Mouse (Mus musculus) forebrain, embryonic 12.5 days (tissue): ENCODE measurements at regions not wholly inside any gene's neighbourhood (a gene's known extent, or its start where the extent isn't known, plus 50 kb on each side); places are given as distances from the start of the nearest gene placed in this dataset.
A peak's percentile ranks its signal among the peaks of the same experiment; 100 is the strongest.

ENCODE experiments used
- ATAC-seq: fragments of 200-750 bp; cut with Nextera tagmentation; 2 replicates; pipeline ENCODE4 v1.8.0; 2017; ENCODE audit warnings: moderate TSS enrichment; ENCODE audit not compliant: low FRiP score
- H3K27ac ChIP-seq: fragments of 300-500 bp; sonication (generic); 2 replicates; pipeline ENCODE4 v1.5.1; 2016; ENCODE audit warnings: mild to moderate bottlenecking
- H3K27me3 ChIP-seq: fragments of 300-500 bp; sonication (generic); 2 replicates; pipeline ENCODE4 v1.6.1; 2016; ENCODE audit warnings: mild to moderate bottlenecking
- H3K36me3 ChIP-seq: fragments of 300-500 bp; sonication (generic); replicated peaks from 2 replicates; pipeline ENCODE4 v1.6.1; 2016; ENCODE audit warnings: mild to moderate bottlenecking
- H3K4me1 ChIP-seq: fragments of 300-500 bp; sonication (generic); 2 replicates; pipeline ENCODE4 v1.6.1; 2016
- H3K4me2 ChIP-seq: fragments of 300-500 bp; sonication (generic); 2 replicates; pipeline ENCODE4 v1.6.1; 2016; ENCODE audit warnings: mild to moderate bottlenecking, moderate library complexity
- H3K4me3 ChIP-seq: fragments of 300-500 bp; sonication (generic); replicated peaks from 2 replicates; pipeline ENCODE4 v1.5.1; 2016; ENCODE audit warnings: mild to moderate bottlenecking
- H3K9ac ChIP-seq: fragments of 300-500 bp; sonication (generic); 2 replicates; pipeline ENCODE4 v1.6.1; 2016; ENCODE audit warnings: mild to moderate bottlenecking
- H3K9me3 ChIP-seq: fragments of 300-500 bp; sonication (generic); 2 replicates; pipeline ENCODE4 v1.6.1; 2016
- WGBS: fragments of 180-500 bp; shearing (Covaris S2); methylation state at CpG from one replicate; pipeline ENCODE4 v1.1.7; 2016; 5-methylcytosine and 5-hydroxymethylcytosine counted together

- ATAC-seq = no peak; the same call in 1 of the 2 replicates
- peak overlapping the region; percentile 31 for H3K4me2 ChIP-seq
- H3K9ac ChIP-seq = no peak overlapping the region
- 0 out of 2 replicates have a peak, but pooled peaks cover 12% of the 10 kb centered on the region for H3K27me3 ChIP-seq
- H3K9me3 ChIP-seq = no peaks in the 10 kb centered on the region
- H3K27ac ChIP-seq = no peak overlapping the region
- 23% methylated on average over 12 of the region's 12 CpGs for WGBS
- H3K4me1 ChIP-seq = peaks cover 26% of the 10 kb centered on the region
- no peak overlapping the region for H3K4me3 ChIP-seq
- H3K36me3 ChIP-seq = no peaks in the 10 kb centered on the region
These were observed 247.1 kb downstream of the Ttll7 start for GRCm38 (mm10) chr3:147099143-147099713.

GRCm38 (mm10) chr3:147101053-147101764 lies 249.0 kb downstream of the Ttll7 start:
- no peak overlapping the region for H3K9ac ChIP-seq
- 63% methylated on average over 7 of the region's 7 CpGs for WGBS
- H3K27ac ChIP-seq = no peak overlapping the region
- no peaks in the 10 kb centered on the region for H3K9me3 ChIP-seq
- no peak overlapping the region for H3K4me3 ChIP-seq
- H3K4me1 ChIP-seq = peaks cover 26% of the 10 kb centered on the region
- no peak for ATAC-seq
- no peaks in the 10 kb centered on the region for H3K36me3 ChIP-seq
- H3K27me3 ChIP-seq = 0 out of 2 replicates have a peak, but pooled peaks cover 5% of the 10 kb centered on the region
- no peak overlapping the region for H3K4me2 ChIP-seq

- no peak overlapping the region for H3K27ac ChIP-seq
These were observed 249.6 kb downstream of the Ttll7 start for GRCm38 (mm10) chr3:147101765-147102113.

GRCm38 (mm10) chr3:147103428-147103827 lies 251.3 kb downstream of the Ttll7 start:
- H3K4me1 ChIP-seq = peaks cover 21% of the 10 kb centered on the region
- H3K27ac ChIP-seq = no peak overlapping the region
- WGBS = 56% methylated on average over 7 of the region's 7 CpGs
- no peak overlapping the region for H3K4me2 ChIP-seq
- no peaks in the 10 kb centered on the region for H3K36me3 ChIP-seq
- H3K4me3 ChIP-seq = no peak overlapping the region
- 0 out of 2 replicates have a peak, but pooled peaks cover 5% of the 10 kb centered on the region for H3K27me3 ChIP-seq
- H3K9me3 ChIP-seq = no peaks in the 10 kb centered on the region
- no peak overlapping the region for H3K9ac ChIP-seq
- ATAC-seq = no peak

More at GRCm38 (mm10) chr3:147101765-147102113, 249.6 kb downstream of the Ttll7 start:
- no peaks in the 10 kb centered on the region for H3K36me3 ChIP-seq
- H3K4me3 ChIP-seq = no peak overlapping the region
- WGBS = 53% methylated on average over 3 of the region's 3 CpGs
- H3K9me3 ChIP-seq = no peaks in the 10 kb centered on the region
- ATAC-seq = 0 out of 2 replicates have a peak, but pooled peaks have one; percentile 56
- no peak overlapping the region for H3K4me2 ChIP-seq
- 0 out of 2 replicates have a peak, but pooled peaks cover 5% of the 10 kb centered on the region for H3K27me3 ChIP-seq
- H3K9ac ChIP-seq = no peak overlapping the region
- peaks cover 26% of the 10 kb centered on the region for H3K4me1 ChIP-seq

- Histone ChIP-seq H3K4me1 (no peaks in the 10 kb centered on the region), H3K27me3 (no peaks in the 10 kb centered on the region), H3K27ac (no peak overlapping the region), H3K4me3 (no peak overlapping the region), H3K9me3 (no peaks in the 10 kb centered on the region), H3K4me2 (no peak overlapping the region), H3K36me3 (no peaks in the 10 kb centered on the region), H3K9ac (no peak overlapping the region)
- no peak for ATAC-seq
- 90% methylated on average over 4 of the region's 4 CpGs for WGBS
These were observed 265.4 kb downstream of the Ttll7 start for GRCm38 (mm10) chr3:147117609-147118008.

- H3K36me3 ChIP-seq = no peaks in the 10 kb centered on the region
- no peak overlapping the region for H3K9ac ChIP-seq
- no peak for ATAC-seq
- no peaks in the 10 kb centered on the region for H3K9me3 ChIP-seq
- 84% methylated on average over 5 of the region's 5 CpGs for WGBS
- H3K27ac ChIP-seq = no peak overlapping the region
- H3K4me3 ChIP-seq = no peak overlapping the region
- no peaks in the 10 kb centered on the region for H3K27me3 ChIP-seq
- H3K4me2 ChIP-seq = no peak overlapping the region
- no peaks in the 10 kb centered on the region for H3K4me1 ChIP-seq
These were observed 265.9 kb downstream of the Ttll7 start for GRCm38 (mm10) chr3:147118092-147118491.

GRCm38 (mm10) chr3:147118622-147119021 lies 266.5 kb downstream of the Ttll7 start:
- no peaks in the 10 kb centered on the region for H3K4me1 ChIP-seq
- H3K9me3 ChIP-seq = no peaks in the 10 kb centered on the region
- no peak for ATAC-seq
- H3K4me3 ChIP-seq = no peak overlapping the region
- H3K9ac ChIP-seq = no peak overlapping the region
- H3K36me3 ChIP-seq = no peaks in the 10 kb centered on the region
- H3K27ac ChIP-seq = no peak overlapping the region
- H3K27me3 ChIP-seq = no peaks in the 10 kb centered on the region
- 92% methylated on average over 6 of the region's 6 CpGs for WGBS
- no peak overlapping the region for H3K4me2 ChIP-seq

GRCm38 (mm10) chr3:147121826-147122225 lies 269.7 kb downstream of the Ttll7 start:
- H3K4me3 ChIP-seq = no peak overlapping the region
- ATAC-seq = no peak
- H3K27me3 ChIP-seq = no peaks in the 10 kb centered on the region
- H3K9me3 ChIP-seq = no peaks in the 10 kb centered on the region
- WGBS = 88% methylated on average over 6 of the region's 6 CpGs
- H3K36me3 ChIP-seq = no peaks in the 10 kb centered on the region
- H3K27ac ChIP-seq = no peak overlapping the region
- H3K4me1 ChIP-seq = no peaks in the 10 kb centered on the region
- no peak overlapping the region for H3K4me2 ChIP-seq
- no peak overlapping the region for H3K9ac ChIP-seq

- no peak overlapping the region for H3K4me3 ChIP-seq
- no peaks in the 10 kb centered on the region for H3K27me3 ChIP-seq
- no peaks in the 10 kb centered on the region for H3K36me3 ChIP-seq
- H3K9ac ChIP-seq = no peak overlapping the region
- 42% methylated on average over 6 of the region's 6 CpGs for WGBS
- H3K4me1 ChIP-seq = 0 out of 2 replicates have a peak, but pooled peaks cover 1% of the 10 kb centered on the region
- ATAC-seq = no peak; the same call in 1 of the 2 replicates
- no peak overlapping the region for H3K27ac ChIP-seq
- no peak overlapping the region for H3K4me2 ChIP-seq
- no peaks in the 10 kb centered on the region for H3K9me3 ChIP-seq
These were observed 275.6 kb downstream of the Ttll7 start for GRCm38 (mm10) chr3:147127740-147128139.

- no peak overlapping the region for H3K4me3 ChIP-seq
- H3K9me3 ChIP-seq = no peaks in the 10 kb centered on the region
- no peak overlapping the region for H3K9ac ChIP-seq
- H3K27ac ChIP-seq = no peak overlapping the region
- H3K4me2 ChIP-seq = no peak overlapping the region
- ATAC-seq = no peak
- H3K27me3 ChIP-seq = no peaks in the 10 kb centered on the region
- H3K4me1 ChIP-seq = peaks cover 8% of the 10 kb centered on the region
- WGBS = 80% methylated on average over 13 of the region's 13 CpGs
- no peaks in the 10 kb centered on the region for H3K36me3 ChIP-seq
These were observed 280.7 kb downstream of the Ttll7 start for GRCm38 (mm10) chr3:147132830-147133229.

GRCm38 (mm10) chr3:147133408-147133807 lies 281.2 kb downstream of the Ttll7 start:
- 66% methylated on average over 13 of the region's 13 CpGs for WGBS
- H3K9ac ChIP-seq = no peak overlapping the region
- H3K4me1 ChIP-seq = peaks cover 8% of the 10 kb centered on the region
- no peak overlapping the region for H3K4me3 ChIP-seq
- H3K27me3 ChIP-seq = no peaks in the 10 kb centered on the region
- no peak for ATAC-seq
- no peaks in the 10 kb centered on the region for H3K9me3 ChIP-seq
- no peak overlapping the region for H3K27ac ChIP-seq
- no peak overlapping the region for H3K4me2 ChIP-seq
- H3K36me3 ChIP-seq = no peaks in the 10 kb centered on the region

- no peak overlapping the region for H3K4me2 ChIP-seq
- no peak overlapping the region for H3K9ac ChIP-seq
- H3K27me3 ChIP-seq = no peaks in the 10 kb centered on the region
- no peak for ATAC-seq
- H3K27ac ChIP-seq = no peak overlapping the region
- H3K36me3 ChIP-seq = no peaks in the 10 kb centered on the region
- 44% methylated on average over 3 of the region's 3 CpGs for WGBS
- H3K4me3 ChIP-seq = no peak overlapping the region
- no peaks in the 10 kb centered on the region for H3K4me1 ChIP-seq
- no peaks in the 10 kb centered on the region for H3K9me3 ChIP-seq
These were observed 288.2 kb downstream of the Ttll7 start for GRCm38 (mm10) chr3:147140414-147140813.

GRCm38 (mm10) chr3:147153456-147153855 lies 301.3 kb downstream of the Ttll7 start:
- no peaks in the 10 kb centered on the region for H3K4me1 ChIP-seq
- no peaks in the 10 kb centered on the region for H3K9me3 ChIP-seq
- H3K9ac ChIP-seq = no peak overlapping the region
- ATAC-seq = no peak
- H3K27me3 ChIP-seq = no peaks in the 10 kb centered on the region
- 89% methylated on average over 3 of the region's 3 CpGs for WGBS
- H3K4me2 ChIP-seq = no peak overlapping the region
- no peak overlapping the region for H3K4me3 ChIP-seq
- H3K36me3 ChIP-seq = no peaks in the 10 kb centered on the region
- no peak overlapping the region for H3K27ac ChIP-seq
